Mouse (Mus musculus): ENCODE measurements around the gene Lamb2. TPM values are rescaled to one million over a fixed set of nuclear protein-coding genes. Genes with fewer than 3 reads are reported as not detected.
A peak's percentile ranks its signal among the peaks of the same experiment; 100 is the strongest.

Lamb2 gene
- polyA plus RNA-seq, 1 experiment from 2014 or later, result 8.9 TPM

GRCm38 (mm10) chr9:108517931-108518332 lies 38.4 kb downstream of the Lamb2 start:
- H3K27ac ChIP-seq (ENCODE audit: low read depth, low read length), result peak overlapping the region; percentile 99
- H3K36me3 ChIP-seq (ENCODE audit: control insufficient read depth, insufficient read depth), result peaks cover 33% of the 10 kb centered on the region
- ATAC-seq, result peak; percentile 4; the same call in 1 of the 2 replicates
- peak overlapping the region; percentile 93 for H3K4me3 ChIP-seq (ENCODE audit: low read depth, low read length)
- no peaks in the 10 kb centered on the region for H3K4me1 ChIP-seq (replicated peaks; ENCODE audit: control insufficient read depth, insufficient read depth, low read length)
- peak overlapping the region; percentile 99 for H3K9ac ChIP-seq (ENCODE audit: low read depth, low read length)
- TF ChIP-seq CTCF (IDR thresholded peaks at IDR 0.05; ENCODE audit: low read depth), result no peak; the same call in 1 of the 2 replicates
- no peaks in the 10 kb centered on the region for H3K9me3 ChIP-seq (ENCODE audit: control insufficient read depth)
- no peaks in the 10 kb centered on the region for H3K27me3 ChIP-seq (replicated peaks; ENCODE audit: control insufficient read depth, insufficient read depth, low read length)
- peak overlapping the region; percentile 69 for H3K4me2 ChIP-seq (replicated peaks; ENCODE audit: low read depth)
- WGBS, result 0% methylated on average over 13 of the region's 13 CpGs

- ATAC-seq, result no peak
- H3K36me3 ChIP-seq (ENCODE audit: control insufficient read depth, insufficient read depth), result 0 out of 2 replicates have a peak, but pooled peaks cover 3% of the 10 kb centered on the region
- no peak overlapping the region for H3K4me3 ChIP-seq (ENCODE audit: low read depth, low read length)
- no peaks in the 10 kb centered on the region for H3K27me3 ChIP-seq (replicated peaks; ENCODE audit: control insufficient read depth, insufficient read depth, low read length)
- 59% methylated on average over 2 of the region's 2 CpGs for WGBS
- no peaks in the 10 kb centered on the region for H3K9me3 ChIP-seq (ENCODE audit: control insufficient read depth)
- H3K9ac ChIP-seq (ENCODE audit: low read depth, low read length), result no peak overlapping the region
- no peaks in the 10 kb centered on the region for H3K4me1 ChIP-seq (replicated peaks; ENCODE audit: control insufficient read depth, insufficient read depth, low read length)
- 0 out of 2 replicates have a peak overlapping the region, but pooled peaks have one; percentile 8 for H3K27ac ChIP-seq (ENCODE audit: low read depth, low read length)
- TF ChIP-seq CTCF (IDR thresholded peaks at IDR 0.05; ENCODE audit: low read depth), result no peak
- H3K4me2 ChIP-seq (replicated peaks; ENCODE audit: low read depth), result no peak overlapping the region
These were observed 42.1 kb downstream of the Lamb2 start for GRCm38 (mm10) chr9:108521604-108522003.

GRCm38 (mm10) chr9:108523341-108523740 lies 43.8 kb downstream of the Lamb2 start:
- WGBS, result 97% methylated on average over 4 of the region's 4 CpGs
- H3K4me1 ChIP-seq (replicated peaks; ENCODE audit: control insufficient read depth, insufficient read depth, low read length), result no peaks in the 10 kb centered on the region
- no peaks in the 10 kb centered on the region for H3K9me3 ChIP-seq (ENCODE audit: control insufficient read depth)
- ATAC-seq, result no peak
- peaks cover 5% of the 10 kb centered on the region for H3K36me3 ChIP-seq (ENCODE audit: control insufficient read depth, insufficient read depth)
- no peak overlapping the region for H3K9ac ChIP-seq (ENCODE audit: low read depth, low read length)
- no peaks in the 10 kb centered on the region for H3K27me3 ChIP-seq (replicated peaks; ENCODE audit: control insufficient read depth, insufficient read depth, low read length)
- H3K4me3 ChIP-seq (ENCODE audit: low read depth, low read length), result no peak overlapping the region
- no peak overlapping the region for H3K4me2 ChIP-seq (replicated peaks; ENCODE audit: low read depth)
- TF ChIP-seq CTCF (IDR thresholded peaks at IDR 0.05; ENCODE audit: low read depth), result no peak
- no peak overlapping the region for H3K27ac ChIP-seq (ENCODE audit: low read depth, low read length)

- Histone ChIP-seq H3K4me3 (ENCODE audit: low read depth, low read length) (no peak overlapping the region), H3K9ac (ENCODE audit: low read depth, low read length) (no peak overlapping the region), H3K27me3 (replicated peaks; ENCODE audit: control insufficient read depth, insufficient read depth, low read length) (no peaks in the 10 kb centered on the region), H3K4me2 (replicated peaks; ENCODE audit: low read depth) (no peak overlapping the region), H3K9me3 (ENCODE audit: control insufficient read depth) (no peaks in the 10 kb centered on the region), H3K27ac (ENCODE audit: low read depth, low read length) (no peak overlapping the region), H3K36me3 (ENCODE audit: control insufficient read depth, insufficient read depth) (peaks cover 22% of the 10 kb centered on the region), H3K4me1 (replicated peaks; ENCODE audit: control insufficient read depth, insufficient read depth, low read length) (no peaks in the 10 kb centered on the region)
- 70% methylated on average over 3 of the region's 3 CpGs for WGBS
- no peak for ATAC-seq
- TF ChIP-seq CTCF (IDR thresholded peaks at IDR 0.05; ENCODE audit: low read depth), result no peak
These were observed 45.9 kb downstream of the Lamb2 start for GRCm38 (mm10) chr9:108525400-108525799.

- H3K27ac ChIP-seq (ENCODE audit: low read depth, low read length), result no peak overlapping the region
- H3K36me3 ChIP-seq (ENCODE audit: control insufficient read depth, insufficient read depth), result peaks cover 73% of the 10 kb centered on the region
- no peak for ATAC-seq
- TF ChIP-seq CTCF (IDR thresholded peaks at IDR 0.05; ENCODE audit: low read depth), result no peak
- no peak overlapping the region for H3K4me3 ChIP-seq (ENCODE audit: low read depth, low read length)
- WGBS, result 94% methylated on average over 1 of the region's 1 CpGs
- H3K9me3 ChIP-seq (ENCODE audit: control insufficient read depth), result no peaks in the 10 kb centered on the region
- no peaks in the 10 kb centered on the region for H3K27me3 ChIP-seq (replicated peaks; ENCODE audit: control insufficient read depth, insufficient read depth, low read length)
- no peak overlapping the region for H3K4me2 ChIP-seq (replicated peaks; ENCODE audit: low read depth)
- H3K4me1 ChIP-seq (replicated peaks; ENCODE audit: control insufficient read depth, insufficient read depth, low read length), result no peaks in the 10 kb centered on the region
- H3K9ac ChIP-seq (ENCODE audit: low read depth, low read length), result no peak overlapping the region
These were observed 51.4 kb downstream of the Lamb2 start for GRCm38 (mm10) chr9:108530954-108531353.

GRCm38 (mm10) chr9:108531496-108531895 lies 52.0 kb downstream of the Lamb2 start:
- TF ChIP-seq CTCF (IDR thresholded peaks at IDR 0.05; ENCODE audit: low read depth), result no peak
- no peaks in the 10 kb centered on the region for H3K9me3 ChIP-seq (ENCODE audit: control insufficient read depth)
- H3K36me3 ChIP-seq (ENCODE audit: control insufficient read depth, insufficient read depth), result peaks cover 78% of the 10 kb centered on the region

More at GRCm38 (mm10) chr9:108531496-108531895, 52.0 kb downstream of the Lamb2 start:
- Histone ChIP-seq H3K27ac (ENCODE audit: low read depth, low read length) (no peak overlapping the region), H3K4me1 (replicated peaks; ENCODE audit: control insufficient read depth, insufficient read depth, low read length) (no peaks in the 10 kb centered on the region), H3K4me3 (ENCODE audit: low read depth, low read length) (no peak overlapping the region), H3K27me3 (replicated peaks; ENCODE audit: control insufficient read depth, insufficient read depth, low read length) (no peaks in the 10 kb centered on the region), H3K9ac (ENCODE audit: low read depth, low read length) (no peak overlapping the region), H3K4me2 (replicated peaks; ENCODE audit: low read depth) (no peak overlapping the region)
- ATAC-seq, result no peak
- 89% methylated on average over 1 of the region's 1 CpGs for WGBS

Other genes with a start within 250 kb of the Lamb2 start
- gene Dag1, start 215.8 kb upstream of the Lamb2 start, polyA plus RNA-seq (2015; fragmentation: Nextera tagmentation; extraction: Ambion mirVana), result 42.9 and 44.6 TPM in 2 replicates
- gene Nicn1, start 189.3 kb upstream of the Lamb2 start, polyA plus RNA-seq (2015; fragmentation: Nextera tagmentation; extraction: Ambion mirVana), result 12.4 and 15.6 TPM in 2 replicates
- gene Amt, start 182.9 kb upstream of the Lamb2 start, polyA plus RNA-seq (2015; fragmentation: Nextera tagmentation; extraction: Ambion mirVana), result 4.5 and 4.8 TPM in 2 replicates
- gene Rhoa, start 173.6 kb upstream of the Lamb2 start, polyA plus RNA-seq (2015; fragmentation: Nextera tagmentation; extraction: Ambion mirVana), result 313 and 315 TPM in 2 replicates
- 48.6 and 50.4 TPM in 2 replicates for gene Tcta, start 173.6 kb upstream of the Lamb2 start, polyA plus RNA-seq (2015; fragmentation: Nextera tagmentation; extraction: Ambion mirVana)
- 997 and 1,037 TPM in 2 replicates for gene Gpx1, start 140.8 kb upstream of the Lamb2 start, polyA plus RNA-seq (2015; fragmentation: Nextera tagmentation; extraction: Ambion mirVana)
- 44.9 and 45.2 TPM in 2 replicates for gene Usp4, start 131.9 kb upstream of the Lamb2 start, polyA plus RNA-seq (2015; fragmentation: Nextera tagmentation; extraction: Ambion mirVana)
- gene 1700102P08Rik, start 86.9 kb upstream of the Lamb2 start, polyA plus RNA-seq (2015; fragmentation: Nextera tagmentation; extraction: Ambion mirVana), result 0.14 TPM in 1 of 2 replicates, not detected in the other
- gene Ccdc36, start 51.3 kb upstream of the Lamb2 start, polyA plus RNA-seq (2015; fragmentation: Nextera tagmentation; extraction: Ambion mirVana), result 0.29 TPM in 2 replicates
- not detected in 2 replicates for gene BC048562, start 43.3 kb upstream of the Lamb2 start, polyA plus RNA-seq (2015; fragmentation: Nextera tagmentation; extraction: Ambion mirVana)
- gene Ccdc71, start 19.2 kb upstream of the Lamb2 start, polyA plus RNA-seq (2015; fragmentation: Nextera tagmentation; extraction: Ambion mirVana), result 29.4 and 30.2 TPM in 2 replicates
- gene Klhdc8b, start 18.2 kb upstream of the Lamb2 start, polyA plus RNA-seq (2015; fragmentation: Nextera tagmentation; extraction: Ambion mirVana), result 24.2 and 24.8 TPM in 2 replicates
- 17.2 and 17.6 TPM in 2 replicates for gene Usp19, start 10.9 kb downstream of the Lamb2 start, polyA plus RNA-seq (2015; fragmentation: Nextera tagmentation; extraction: Ambion mirVana)
- 66.4 and 74.7 TPM in 2 replicates for gene Qars, start 28.0 kb downstream of the Lamb2 start, polyA plus RNA-seq (2015; fragmentation: Nextera tagmentation; extraction: Ambion mirVana)
- 46.8 and 48.7 TPM in 2 replicates for gene Qrich1, start 37.1 kb downstream of the Lamb2 start, polyA plus RNA-seq (2015; fragmentation: Nextera tagmentation; extraction: Ambion mirVana)
- 50.6 and 50.7 TPM in 2 replicates for gene Impdh2, start 80.5 kb downstream of the Lamb2 start, polyA plus RNA-seq (2015; fragmentation: Nextera tagmentation; extraction: Ambion mirVana)
- gene Ndufaf3, start 87.7 kb downstream of the Lamb2 start, polyA plus RNA-seq (2015; fragmentation: Nextera tagmentation; extraction: Ambion mirVana), result 47.9 and 53.4 TPM in 2 replicates
- gene Dalrd3, start 90.2 kb downstream of the Lamb2 start, polyA plus RNA-seq (2015; fragmentation: Nextera tagmentation; extraction: Ambion mirVana), result 36.7 and 38.3 TPM in 2 replicates
- gene Wdr6, start 99.0 kb downstream of the Lamb2 start, polyA plus RNA-seq (2015; fragmentation: Nextera tagmentation; extraction: Ambion mirVana), result 16.7 and 16.8 TPM in 2 replicates
- 2.8 and 2.9 TPM in 2 replicates for gene P4htm, start 117.9 kb downstream of the Lamb2 start, polyA plus RNA-seq (2015; fragmentation: Nextera tagmentation; extraction: Ambion mirVana)
- 22.6 and 25.1 TPM in 2 replicates for gene Arih2, start 169.7 kb downstream of the Lamb2 start, polyA plus RNA-seq (2015; fragmentation: Nextera tagmentation; extraction: Ambion mirVana)
- 159 TPM in 2 replicates for gene Slc25a20, start 182.4 kb downstream of the Lamb2 start, polyA plus RNA-seq (2015; fragmentation: Nextera tagmentation; extraction: Ambion mirVana)
- 28.3 and 31.8 TPM in 2 replicates for gene Prkar2a, start 209.6 kb downstream of the Lamb2 start, polyA plus RNA-seq (2015; fragmentation: Nextera tagmentation; extraction: Ambion mirVana)

All from intestine, postnatal 0 days (tissue).